Mouse (Mus musculus) liver, embryonic 16.5 days (tissue): ENCODE data around the gene Tubb4b. TPM values are rescaled to one million over a fixed set of nuclear protein-coding genes. Genes with fewer than 3 reads are reported as not detected.

Experiments
- ATAC-seq: fragments of 200-750 bp; cut with Nextera tagmentation; 2 replicates; pipeline ENCODE4 v1.8.0; 2017; ENCODE audit warnings: low read depth, mild to moderate bottlenecking, moderate number of reproducible peaks, moderate library complexity
- H3K27ac ChIP-seq: fragments of 300-500 bp; sonication (generic); 2 replicates; pipeline ENCODE4 v1.5.1; 2014; ENCODE audit warnings: mild to moderate bottlenecking, low read length
- H3K27me3 ChIP-seq: fragments of 300-500 bp; sonication (generic); 2 replicates; pipeline ENCODE4 v1.6.1; 2014; ENCODE audit warnings: low read depth, low read length, mixed read lengths; ENCODE audit not compliant: control insufficient read depth, insufficient read depth
- H3K36me3 ChIP-seq: fragments of 300-500 bp; sonication (generic); 2 replicates; pipeline ENCODE4 v1.6.1; 2014; ENCODE audit warnings: mild to moderate bottlenecking; ENCODE audit not compliant: control insufficient read depth, insufficient read depth
- H3K4me1 ChIP-seq: fragments of 300-500 bp; sonication (generic); 2 replicates; pipeline ENCODE4 v1.6.1; 2014; ENCODE audit warnings: low read depth, low read length, mixed read lengths; ENCODE audit not compliant: control insufficient read depth
- H3K4me2 ChIP-seq: fragments of 300-500 bp; sonication (generic); 2 replicates; pipeline ENCODE4 v1.6.1; 2014; ENCODE audit warnings: low read depth, low read length, mixed read lengths
- H3K4me3 ChIP-seq: fragments of 300-500 bp; sonication (generic); 2 replicates; pipeline ENCODE4 v1.5.1; 2014; ENCODE audit warnings: low read depth, mild to moderate bottlenecking, low read length
- H3K9ac ChIP-seq: fragments of 300-500 bp; sonication (generic); 2 replicates; pipeline ENCODE4 v1.6.1; 2014; ENCODE audit warnings: low read depth, low read length
- H3K9me3 ChIP-seq: fragments of 300-500 bp; sonication (generic); replicated peaks from 2 replicates; pipeline ENCODE4 v1.6.1; 2016; ENCODE audit warnings: low read length; ENCODE audit not compliant: control insufficient read depth
- WGBS: fragments of 180-500 bp; shearing (Covaris S2); extraction: QIAGEN DNeasy Blood & Tissue Kit; methylation state at CpG from one replicate; pipeline ENCODE4 v1.1.7; 2014; ENCODE audit not compliant: insufficient replicate concordance; 5-methylcytosine and 5-hydroxymethylcytosine counted together
- polyA plus RNA-seq: library from polyadenylated mRNA; unstranded; fragments of >200 nt; fragmentation: Nextera tagmentation; extraction: Ambion mirVana; gene quantifications from 2 replicates; pipeline ENCODE4 v1.2.1, GENCODE M21; 2015

Gene Tubb4b
- polyA plus RNA-seq, 1 experiment from 2014 or later = 590 TPM

- Histone ChIP-seq H3K27me3 (no peaks in the 10 kb centered on the region; the same call in 1 of the 2 replicates), H3K4me2 (no peak overlapping the region), H3K36me3 (no peaks in the 10 kb centered on the region), H3K27ac (no peak overlapping the region), H3K4me3 (no peak overlapping the region), H3K4me1 (peaks cover 10% of the 10 kb centered on the region), H3K9ac (no peak overlapping the region), H3K9me3 (no peaks in the 10 kb centered on the region)
- 63% methylated on average over 12 of the region's 12 CpGs for WGBS
- ATAC-seq = no peak
Measured at GRCm38 (mm10) chr2:25231038-25231437, 6.5 kb upstream of the Tubb4b start.

- Histone ChIP-seq H3K9ac (no peak overlapping the region), H3K4me2 (no peak overlapping the region), H3K4me3 (no peak overlapping the region), H3K36me3 (no peaks in the 10 kb centered on the region), H3K4me1 (peaks cover 14% of the 10 kb centered on the region), H3K9me3 (no peaks in the 10 kb centered on the region), H3K27ac (no peak overlapping the region), H3K27me3 (no peaks in the 10 kb centered on the region; the same call in 1 of the 2 replicates)
- WGBS = 78% methylated on average over 7 of the region's 7 CpGs
- no peak for ATAC-seq
Measured at GRCm38 (mm10) chr2:25230581-25230980, 6.1 kb upstream of the Tubb4b start.

- ATAC-seq = no peak
- Histone ChIP-seq H3K4me3 (no peak overlapping the region), H3K4me2 (no peak overlapping the region), H3K9ac (no peak overlapping the region), H3K4me1 (peaks cover 17% of the 10 kb centered on the region), H3K9me3 (no peaks in the 10 kb centered on the region), H3K27ac (no peak overlapping the region), H3K36me3 (no peaks in the 10 kb centered on the region), H3K27me3 (no peaks in the 10 kb centered on the region; the same call in 1 of the 2 replicates)
- WGBS = 64% methylated on average over 5 of the region's 5 CpGs
Measured at GRCm38 (mm10) chr2:25229582-25229981, 5.1 kb upstream of the Tubb4b start.

GRCm38 (mm10) chr2:25228995-25229530, 4.6 kb upstream of the Tubb4b start:
- Histone ChIP-seq H3K9me3 (no peaks in the 10 kb centered on the region), H3K36me3 (no peaks in the 10 kb centered on the region), H3K4me1 (peaks cover 17% of the 10 kb centered on the region), H3K27me3 (no peaks in the 10 kb centered on the region; the same call in 1 of the 2 replicates), H3K9ac (peak overlapping the region; percentile 37; the same call in 1 of the 2 replicates), H3K4me2 (peak overlapping the region; percentile 77), H3K27ac (no peak overlapping the region), H3K4me3 (peak overlapping the region; percentile 54)
- 67% methylated on average over 6 of the region's 6 CpGs for WGBS
- no peak for ATAC-seq

GRCm38 (mm10) chr2:25228431-25228889, 4.0 kb upstream of the Tubb4b start:
- Histone ChIP-seq H3K9me3 (no peaks in the 10 kb centered on the region), H3K9ac (peak overlapping the region; percentile 60), H3K27me3 (no peaks in the 10 kb centered on the region; the same call in 1 of the 2 replicates), H3K4me2 (peak overlapping the region; percentile 77), H3K27ac (peak overlapping the region; percentile 82), H3K4me1 (peaks cover 17% of the 10 kb centered on the region), H3K36me3 (peaks cover 4% of the 10 kb centered on the region; the same call in 1 of the 2 replicates), H3K4me3 (peak overlapping the region; percentile 54)
- no peak for ATAC-seq
- 0% methylated on average over 7 of the region's 7 CpGs for WGBS

- Histone ChIP-seq H3K4me1 (peaks cover 22% of the 10 kb centered on the region), H3K27ac (no peak overlapping the region), H3K4me3 (no peak overlapping the region), H3K4me2 (no peak overlapping the region), H3K9ac (no peak overlapping the region), H3K36me3 (peaks cover 8% of the 10 kb centered on the region; the same call in 1 of the 2 replicates), H3K9me3 (no peaks in the 10 kb centered on the region), H3K27me3 (no peaks in the 10 kb centered on the region)
- WGBS = 84% methylated on average over 4 of the region's 4 CpGs
- no peak for ATAC-seq
Measured at GRCm38 (mm10) chr2:25227406-25227805, 2.9 kb upstream of the Tubb4b start.

GRCm38 (mm10) chr2:25226864-25227263, 2.4 kb upstream of the Tubb4b start:
- Histone ChIP-seq H3K27ac (no peak overlapping the region; the same call in 1 of the 2 replicates), H3K4me1 (peaks cover 23% of the 10 kb centered on the region), H3K4me3 (no peak overlapping the region), H3K9ac (no peak overlapping the region; the same call in 1 of the 2 replicates), H3K9me3 (no peaks in the 10 kb centered on the region), H3K4me2 (no peak overlapping the region), H3K27me3 (no peaks in the 10 kb centered on the region), H3K36me3 (peaks cover 12% of the 10 kb centered on the region)
- no peak for ATAC-seq
- 85% methylated on average over 5 of the region's 5 CpGs for WGBS

- Histone ChIP-seq H3K4me1 (peaks cover 29% of the 10 kb centered on the region), H3K4me2 (peak overlapping the region; percentile 73), H3K9me3 (no peaks in the 10 kb centered on the region), H3K27me3 (no peaks in the 10 kb centered on the region), H3K36me3 (peaks cover 18% of the 10 kb centered on the region), H3K9ac (peak overlapping the region; percentile 83), H3K4me3 (peak overlapping the region; percentile 78), H3K27ac (peak overlapping the region; percentile 99)
- WGBS = 80% methylated on average over 8 of the region's 8 CpGs
- ATAC-seq = no peak
Measured at GRCm38 (mm10) chr2:25225811-25226379, 1.4 kb upstream of the Tubb4b start.
